Mouse (Mus musculus) liver, embryonic 15.5 days (tissue): ENCODE measurements around the gene Tsga10. TPM values are rescaled to one million over a fixed set of nuclear protein-coding genes. Genes with fewer than 3 reads are reported as not detected.

Experiments
- ATAC-seq: fragments of 200-750 bp; cut with Nextera tagmentation; 2 replicates; pipeline ENCODE4 v1.8.0; 2017; ENCODE audit warnings: moderate number of reproducible peaks, mild to moderate bottlenecking, moderate library complexity; ENCODE audit not compliant: insufficient read depth
- H3K27ac ChIP-seq: fragments of 300-500 bp; sonication (generic); replicated peaks from 2 replicates; pipeline ENCODE4 v1.5.1; 2015; ENCODE audit warnings: mild to moderate bottlenecking, inconsistent platforms
- H3K27me3 ChIP-seq: fragments of 300-500 bp; sonication (generic); 2 replicates; pipeline ENCODE4 v1.6.1; 2015; ENCODE audit warnings: mild to moderate bottlenecking, inconsistent platforms
- H3K36me3 ChIP-seq: fragments of 300-500 bp; sonication (generic); replicated peaks from 2 replicates; pipeline ENCODE4 v1.6.1; 2015; ENCODE audit warnings: moderate library complexity, mild to moderate bottlenecking, inconsistent platforms
- H3K4me1 ChIP-seq: fragments of 300-500 bp; sonication (generic); replicated peaks from 2 replicates; pipeline ENCODE4 v1.6.1; 2015; ENCODE audit warnings: inconsistent platforms
- H3K4me2 ChIP-seq: fragments of 300-500 bp; sonication (generic); 2 replicates; pipeline ENCODE4 v1.6.1; 2015; ENCODE audit warnings: moderate library complexity, mild to moderate bottlenecking, inconsistent platforms
- H3K4me3 ChIP-seq: fragments of 300-500 bp; sonication (generic); replicated peaks from 2 replicates; pipeline ENCODE4 v1.5.1; 2015; ENCODE audit warnings: mild to moderate bottlenecking, inconsistent platforms
- H3K9ac ChIP-seq: fragments of 300-500 bp; sonication (generic); 2 replicates; pipeline ENCODE4 v1.6.1; 2015; ENCODE audit warnings: moderate library complexity, mild to moderate bottlenecking, inconsistent platforms
- H3K9me3 ChIP-seq: fragments of 300-500 bp; sonication (generic); replicated peaks from 2 replicates; pipeline ENCODE4 v1.6.1; 2016; ENCODE audit warnings: inconsistent platforms
- WGBS: fragments of 180-500 bp; shearing (Covaris S2); methylation state at CpG from one replicate; pipeline ENCODE4 v1.1.7; 2015; ENCODE audit warnings: mixed read lengths; ENCODE audit not compliant: insufficient replicate concordance; 5-methylcytosine and 5-hydroxymethylcytosine counted together
- polyA plus RNA-seq: library from polyadenylated mRNA; unstranded; fragments of >200 nt; fragmentation: Nextera tagmentation; extraction: Ambion mirVana; gene quantifications from 2 replicates; pipeline ENCODE4 v1.2.1, GENCODE M21; 2015

Tsga10 gene
- polyA plus RNA-seq: 1.2 and 1.3 TPM in 2 replicates

DNA sequence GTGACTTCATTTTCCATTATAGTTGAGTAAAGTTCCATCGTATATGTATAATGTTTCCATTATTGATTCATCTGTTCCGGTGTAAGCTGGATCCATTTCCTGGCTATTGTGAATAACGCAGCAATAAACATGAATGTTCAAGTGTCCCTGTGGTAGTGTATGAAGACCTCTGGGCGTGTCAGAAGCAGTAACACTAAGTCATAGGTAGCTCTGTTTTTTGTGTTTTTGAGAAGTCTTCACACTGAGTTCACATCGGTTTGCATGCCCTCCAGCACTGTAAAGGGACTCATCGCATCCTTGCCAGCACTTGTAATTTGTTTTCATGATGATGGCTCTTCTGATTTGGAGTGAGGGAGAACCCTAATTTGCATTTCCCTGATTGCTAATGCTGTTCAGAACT lies at the start of gene Tsga10:
Gene Tsga10 (minus strand): TSS at position 144 of the 400 bp plus-strand sequence.
- Histone ChIP-seq H3K9me3 (no peaks in the 10 kb centered on the region), H3K9ac (peak within 1 kb of the TSS; percentile 75), H3K27me3 (no peaks in the 10 kb centered on the region), H3K27ac (peak within 1 kb of the TSS; percentile 92), H3K36me3 (no peaks in the 10 kb centered on the region), H3K4me2 (peak within 1 kb of the TSS; percentile 99), H3K4me1 (peaks cover 33% of the 10 kb centered on the region), H3K4me3 (peak within 1 kb of the TSS; percentile 76)
- 81% methylated on average over 6 of the region's 6 CpGs for WGBS
- ATAC-seq: no peak

DNA sequence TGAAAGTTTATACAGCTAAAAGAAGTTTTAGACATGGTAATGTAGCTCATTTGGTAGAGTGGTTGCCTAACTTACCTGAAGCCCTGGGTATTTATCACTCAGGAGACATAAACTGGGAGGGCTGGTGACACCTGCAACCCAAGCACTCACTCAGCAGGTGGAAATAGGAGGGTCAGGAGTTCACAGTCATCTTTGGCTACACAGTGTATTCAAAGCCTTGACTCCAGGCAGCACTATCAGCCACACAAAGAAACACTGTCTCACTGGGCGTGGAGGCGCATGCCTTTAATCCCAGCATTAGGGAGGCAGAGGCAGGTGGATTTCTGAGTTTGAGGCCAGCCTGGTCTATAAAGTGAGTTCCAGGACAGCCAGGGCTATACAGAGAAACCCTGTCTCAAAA lies 46.5 kb upstream of the Tsga10 start:
- H3K4me1 ChIP-seq: no peaks in the 10 kb centered on the region
- WGBS: 67% methylated on average over 2 of the region's 2 CpGs

DNA sequence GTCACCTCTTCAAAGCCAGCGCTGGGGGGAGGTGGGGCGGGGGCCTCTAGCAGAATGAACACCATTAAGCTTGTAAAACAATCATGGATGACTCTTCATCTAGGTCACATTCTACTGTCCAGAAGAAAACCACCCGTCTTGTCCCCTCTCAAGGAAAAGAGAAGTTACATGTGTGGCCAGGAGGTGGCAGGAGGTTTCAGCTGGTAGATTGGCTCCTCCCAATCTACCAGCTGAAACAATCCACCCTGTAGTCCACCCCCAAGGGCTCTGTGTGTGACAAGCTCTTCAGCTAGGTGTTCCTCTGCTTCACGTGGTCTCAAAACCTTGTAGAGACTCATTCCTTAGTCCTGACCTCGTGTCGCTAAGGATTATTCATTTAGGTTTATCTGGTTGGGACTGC lies 36.9 kb upstream of the Tsga10 start:
- Histone ChIP-seq H3K4me3 (no peak overlapping the region), H3K27ac (no peak overlapping the region), H3K4me1 (no peaks in the 10 kb centered on the region), H3K4me2 (no peak overlapping the region), H3K9me3 (no peaks in the 10 kb centered on the region), H3K36me3 (peaks cover 17% of the 10 kb centered on the region), H3K27me3 (no peaks in the 10 kb centered on the region), H3K9ac (no peak overlapping the region)
- WGBS: 28% methylated on average over 6 of the region's 6 CpGs
- no peak for ATAC-seq

More for the DNA sequence above, 46.5 kb upstream of the Tsga10 start:
- Histone ChIP-seq H3K9ac (no peak overlapping the region), H3K9me3 (no peaks in the 10 kb centered on the region), H3K36me3 (no peaks in the 10 kb centered on the region), H3K27ac (no peak overlapping the region), H3K4me3 (no peak overlapping the region), H3K27me3 (0 out of 2 replicates have a peak, but pooled peaks cover 3% of the 10 kb centered on the region), H3K4me2 (no peak overlapping the region)
- no peak for ATAC-seq

DNA sequence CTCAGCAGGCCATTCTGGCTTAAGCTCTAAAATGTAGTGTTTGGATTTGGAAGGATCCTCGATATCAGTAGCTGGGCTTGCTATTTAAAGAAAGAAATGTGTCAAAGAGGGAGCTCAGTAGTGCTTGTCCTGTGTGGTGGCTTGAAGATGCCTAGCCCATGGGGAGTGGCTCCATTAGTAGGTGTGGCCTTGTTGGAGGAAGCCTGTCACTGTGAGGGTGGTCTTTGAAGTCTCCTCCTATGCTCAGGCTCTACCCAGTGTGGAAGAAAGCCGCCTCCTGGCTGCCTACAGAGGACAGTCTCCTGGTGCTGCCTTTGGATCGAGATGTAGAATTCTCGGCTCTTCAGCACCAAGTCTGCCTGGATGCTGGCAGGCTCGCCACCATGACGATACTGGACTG lies 34.1 kb upstream of the Tsga10 start:
- H3K4me3 ChIP-seq: no peak overlapping the region
- no peaks in the 10 kb centered on the region for H3K27me3 ChIP-seq
- no peak overlapping the region for H3K9ac ChIP-seq
- H3K9me3 ChIP-seq: no peaks in the 10 kb centered on the region
- WGBS: 68% methylated on average over 6 of the region's 6 CpGs
- H3K4me2 ChIP-seq: no peak overlapping the region
- no peak overlapping the region for H3K27ac ChIP-seq
- peaks cover 44% of the 10 kb centered on the region for H3K36me3 ChIP-seq
- H3K4me1 ChIP-seq: no peaks in the 10 kb centered on the region
- no peak for ATAC-seq

DNA sequence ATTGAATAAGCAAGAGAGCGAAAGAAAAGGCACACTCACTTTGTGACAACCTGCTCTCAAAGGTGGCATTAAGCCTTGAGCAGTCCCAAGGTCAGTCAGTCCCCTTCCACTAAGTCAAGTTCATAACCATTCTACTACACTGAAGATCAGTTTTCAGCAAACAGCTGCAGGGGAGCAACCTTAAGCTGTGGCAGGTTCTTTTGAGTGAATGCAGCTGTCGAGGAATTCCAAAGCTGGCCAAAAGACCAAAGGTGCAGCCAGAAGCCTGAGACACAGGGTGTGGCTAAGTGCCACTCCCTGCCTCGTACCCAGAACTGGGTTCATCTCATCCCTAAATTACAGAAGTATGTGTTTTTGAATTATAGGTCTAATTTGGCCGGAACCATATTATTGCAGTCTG lies 33.6 kb upstream of the Tsga10 start:
- no peaks in the 10 kb centered on the region for H3K9me3 ChIP-seq

DNA sequence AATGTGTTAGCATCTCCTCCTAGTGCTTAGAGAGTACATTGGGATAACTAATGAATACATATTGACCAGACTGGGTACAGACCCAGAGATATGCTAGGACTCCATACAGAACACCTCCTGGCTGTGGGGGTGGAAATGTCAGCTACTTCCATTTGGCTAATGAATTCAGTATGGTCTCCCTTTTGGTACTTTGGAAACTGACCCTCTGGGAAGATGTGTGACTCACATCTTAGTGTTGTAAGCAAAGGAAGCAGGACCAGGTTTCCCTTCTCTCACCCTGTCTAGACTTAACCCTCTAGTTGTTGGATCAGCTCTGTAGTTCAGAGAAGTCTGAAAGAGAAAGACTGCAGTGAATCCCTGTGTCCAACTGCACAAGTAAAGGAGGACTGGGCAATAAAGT lies 28.4 kb upstream of the Tsga10 start:
- Histone ChIP-seq H3K9ac (no peak overlapping the region), H3K36me3 (peaks cover 57% of the 10 kb centered on the region), H3K4me2 (no peak overlapping the region), H3K27me3 (no peaks in the 10 kb centered on the region), H3K9me3 (no peaks in the 10 kb centered on the region), H3K4me3 (no peak overlapping the region), H3K27ac (no peak overlapping the region), H3K4me1 (peaks cover 23% of the 10 kb centered on the region)
- no peak for ATAC-seq

More for the DNA sequence above, 33.6 kb upstream of the Tsga10 start:
- H3K27me3 ChIP-seq: no peaks in the 10 kb centered on the region
- H3K4me2 ChIP-seq: no peak overlapping the region
- H3K36me3 ChIP-seq: peaks cover 48% of the 10 kb centered on the region
- no peaks in the 10 kb centered on the region for H3K4me1 ChIP-seq
- no peak overlapping the region for H3K4me3 ChIP-seq
- WGBS: 66% methylated on average over 4 of the region's 4 CpGs
- H3K27ac ChIP-seq: no peak overlapping the region
- no peak overlapping the region for H3K9ac ChIP-seq
- ATAC-seq: no peak

GRCm38 (mm10) chr1:37891400-37891799 lies 25.2 kb upstream of the Tsga10 start:
- Histone ChIP-seq H3K27me3 (no peaks in the 10 kb centered on the region), H3K4me3 (peak overlapping the region; percentile 85), H3K36me3 (peaks cover 28% of the 10 kb centered on the region), H3K9me3 (no peaks in the 10 kb centered on the region), H3K27ac (no peak overlapping the region), H3K4me2 (peak overlapping the region; percentile 82), H3K9ac (peak overlapping the region; percentile 72; the same call in 1 of the 2 replicates), H3K4me1 (peaks cover 52% of the 10 kb centered on the region)
- ATAC-seq: no peak
- 43% methylated on average over 3 of the region's 3 CpGs for WGBS

DNA sequence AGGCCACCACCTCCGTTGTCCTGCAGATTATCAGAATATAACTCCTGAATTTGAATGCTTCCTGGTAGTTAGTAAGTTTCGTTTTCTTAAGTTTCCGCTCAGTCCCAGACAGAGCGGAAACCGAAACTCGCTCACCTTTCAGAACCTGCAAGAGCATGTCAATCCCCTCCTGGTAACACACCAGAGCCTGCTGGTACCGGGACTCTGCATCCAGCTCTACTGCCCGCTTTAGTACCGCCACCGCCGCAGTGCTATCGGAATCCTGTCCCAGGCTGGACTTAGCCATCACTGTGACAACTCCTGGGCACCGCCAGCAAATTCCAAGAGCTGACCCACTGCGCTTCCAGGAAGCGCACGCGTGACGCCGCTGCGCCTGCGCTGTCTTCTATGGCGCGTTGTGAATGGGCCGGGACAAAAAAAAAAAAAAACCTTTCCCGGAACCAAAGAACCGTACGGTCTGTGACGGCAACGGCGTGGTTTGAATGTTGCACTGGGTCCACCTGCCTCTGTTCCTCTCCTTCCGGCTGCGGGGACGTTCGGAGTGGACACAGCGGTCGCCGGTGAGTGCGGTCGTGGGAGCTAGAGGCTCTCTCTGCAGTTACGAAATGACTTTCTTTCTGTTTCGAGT lies 23.9 kb upstream of the Tsga10 start, which contains the start of the genes Mitd1 and Mrpl30:
Gene Mitd1 (minus strand): TSS at position 387 of the 628 bp plus-strand sequence.
Gene Mrpl30 (plus strand): TSS at position 453 of the 628 bp plus-strand sequence.
- H3K9me3 ChIP-seq: no peaks in the 10 kb centered on the region
- H3K4me1 ChIP-seq: peaks cover 54% of the 10 kb centered on the region
- H3K4me2 ChIP-seq: peak within 1 kb of the TSS; percentile 82
- peak within 1 kb of the TSS; percentile 85 for H3K4me3 ChIP-seq
- H3K27ac ChIP-seq: peak within 1 kb of the TSS; percentile 87
- peak within 1 kb of the TSS; percentile 72 for H3K9ac ChIP-seq
- ATAC-seq: peak; percentile 87
- WGBS: under 1% methylated on average over 41 of the region's 41 CpGs
- no peaks in the 10 kb centered on the region for H3K27me3 ChIP-seq
- peaks cover 20% of the 10 kb centered on the region for H3K36me3 ChIP-seq

GRCm38 (mm10) chr1:37889206-37889605 lies 23.0 kb upstream of the Tsga10 start:
- Histone ChIP-seq H3K27ac (peak overlapping the region; percentile 87), H3K9ac (peak overlapping the region; percentile 72), H3K4me3 (peak overlapping the region; percentile 85), H3K4me1 (peaks cover 60% of the 10 kb centered on the region), H3K4me2 (peak overlapping the region; percentile 82), H3K9me3 (no peaks in the 10 kb centered on the region), H3K27me3 (no peaks in the 10 kb centered on the region), H3K36me3 (peaks cover 19% of the 10 kb centered on the region)
- ATAC-seq: no peak
- WGBS: 65% methylated on average over 7 of the region's 7 CpGs

DNA sequence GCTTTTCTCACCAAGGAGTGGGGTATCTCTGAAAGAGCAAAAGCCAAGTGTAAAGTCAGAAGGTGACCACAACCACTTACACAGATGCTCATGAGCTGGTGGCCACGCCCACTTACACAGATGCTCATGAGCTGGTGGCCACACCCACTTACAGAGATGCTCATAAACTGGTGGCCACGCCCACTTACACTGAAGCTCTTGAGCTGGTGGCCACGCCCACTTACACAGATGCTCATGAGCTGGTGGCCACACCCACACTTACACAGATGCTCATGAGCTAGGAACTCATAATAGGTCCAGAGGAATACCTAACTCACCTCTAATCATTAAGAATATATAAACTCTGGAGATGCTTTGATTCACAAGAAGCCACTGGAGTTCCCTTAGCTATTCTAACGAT lies 18.2 kb upstream of the Tsga10 start:
- 53% methylated on average over 4 of the region's 4 CpGs for WGBS
- ATAC-seq: peak; percentile 30; the same call in 1 of the 2 replicates
- Histone ChIP-seq H3K27me3 (no peaks in the 10 kb centered on the region), H3K4me1 (peaks cover 47% of the 10 kb centered on the region), H3K4me3 (no peak overlapping the region), H3K4me2 (no peak overlapping the region), H3K27ac (no peak overlapping the region), H3K9ac (no peak overlapping the region), H3K9me3 (no peaks in the 10 kb centered on the region), H3K36me3 (peaks cover 59% of the 10 kb centered on the region)

DNA sequence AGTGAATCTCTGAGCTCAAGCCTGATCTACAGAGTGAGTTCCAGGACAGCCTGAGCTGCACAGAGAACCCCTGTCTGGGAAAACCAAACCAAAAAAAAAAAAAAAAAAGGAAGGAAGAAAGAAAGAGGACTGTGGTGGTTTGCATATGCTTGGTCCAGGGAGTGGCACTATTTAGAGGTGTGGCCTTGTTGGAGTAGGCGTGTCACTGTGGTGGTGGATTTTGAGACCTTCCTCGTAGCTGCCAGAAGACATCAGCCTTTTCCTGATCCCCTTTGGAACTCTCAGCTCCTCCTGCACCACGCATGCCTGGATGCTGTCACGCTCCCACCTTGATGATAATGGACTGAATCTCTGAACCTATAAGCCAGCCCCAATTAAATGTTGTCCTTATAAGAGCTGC lies 17.2 kb upstream of the Tsga10 start:
- 74% methylated on average over 4 of the region's 4 CpGs for WGBS
- H3K9ac ChIP-seq: no peak overlapping the region
- H3K27me3 ChIP-seq: no peaks in the 10 kb centered on the region
- no peak overlapping the region for H3K27ac ChIP-seq
- H3K4me1 ChIP-seq: peaks cover 37% of the 10 kb centered on the region
- H3K36me3 ChIP-seq: peaks cover 69% of the 10 kb centered on the region
- H3K4me2 ChIP-seq: no peak overlapping the region
- no peak overlapping the region for H3K4me3 ChIP-seq
- ATAC-seq: no peak
- no peaks in the 10 kb centered on the region for H3K9me3 ChIP-seq
